Mouse (Mus musculus): ENCODE data around the gene Fuom. TPM values are rescaled to one million over a fixed set of nuclear protein-coding genes. Genes with fewer than 3 reads are reported as not detected.
A peak's percentile ranks its signal among the peaks of the same experiment; 100 is the strongest.

The Fuom gene
- polyA plus RNA-seq, 1 experiment = 31.6 TPM

GRCm38 (mm10) chr7:140126022-140126350 is 23.7 kb upstream of the Fuom start:
- peaks cover 65% of the 10 kb centered on the region for H3K4me1 ChIP-seq

GRCm38 (mm10) chr7:140125278-140126021 is 23.2 kb upstream of the Fuom start:
- H3K36me3 ChIP-seq (replicated peaks; ENCODE audit: low read length) = peaks cover 19% of the 10 kb centered on the region
- H3K9me3 ChIP-seq = no peaks in the 10 kb centered on the region
- H3K27me3 ChIP-seq (replicated peaks) = no peaks in the 10 kb centered on the region
- peaks cover 68% of the 10 kb centered on the region for H3K4me1 ChIP-seq
- peak overlapping the region; percentile 94 for H3K4me3 ChIP-seq (replicated peaks)
- TF ChIP-seq FLI1 (IDR thresholded peaks at IDR 0.05; ENCODE audit: low read length) (no peak), GATA1 (IDR thresholded peaks at IDR 0.05; ENCODE audit: borderline replicate concordance, low read length) (no peak)

More at GRCm38 (mm10) chr7:140126022-140126350, 23.7 kb upstream of the Fuom start:
- Histone ChIP-seq H3K4me3 (replicated peaks) (peak overlapping the region; percentile 94), H3K36me3 (replicated peaks; ENCODE audit: low read length) (peaks cover 23% of the 10 kb centered on the region), H3K9me3 (no peaks in the 10 kb centered on the region), H3K27me3 (replicated peaks) (no peaks in the 10 kb centered on the region)
- TF ChIP-seq FLI1 (IDR thresholded peaks at IDR 0.05; ENCODE audit: low read length) (no peak), GATA1 (IDR thresholded peaks at IDR 0.05; ENCODE audit: borderline replicate concordance, low read length) (no peak)

- H3K36me3 ChIP-seq (replicated peaks; ENCODE audit: low read length) = peaks cover 8% of the 10 kb centered on the region
- H3K27me3 ChIP-seq (replicated peaks) = no peaks in the 10 kb centered on the region
- TF ChIP-seq FLI1 (IDR thresholded peaks at IDR 0.05; ENCODE audit: low read length) (no peak), GATA1 (IDR thresholded peaks at IDR 0.05; ENCODE audit: borderline replicate concordance, low read length) (no peak)
- no peak overlapping the region for H3K4me3 ChIP-seq (replicated peaks)
- peaks cover 71% of the 10 kb centered on the region for H3K4me1 ChIP-seq
- no peaks in the 10 kb centered on the region for H3K9me3 ChIP-seq
Measured at GRCm38 (mm10) chr7:140124382-140124781, 22.1 kb upstream of the Fuom start.

GRCm38 (mm10) chr7:140122765-140123164 is 20.5 kb upstream of the Fuom start:
- TF ChIP-seq GATA1 (IDR thresholded peaks at IDR 0.05; ENCODE audit: borderline replicate concordance, low read length) = no peak
- no peak for TF ChIP-seq FLI1 (IDR thresholded peaks at IDR 0.05; ENCODE audit: low read length)
- Histone ChIP-seq H3K27me3 (replicated peaks) (no peaks in the 10 kb centered on the region), H3K36me3 (replicated peaks; ENCODE audit: low read length) (no peaks in the 10 kb centered on the region), H3K4me3 (replicated peaks) (no peak overlapping the region), H3K4me1 (peaks cover 65% of the 10 kb centered on the region), H3K9me3 (no peaks in the 10 kb centered on the region)

GRCm38 (mm10) chr7:140121338-140121910 is 19.2 kb upstream of the Fuom start:
- H3K36me3 ChIP-seq (replicated peaks; ENCODE audit: low read length) = no peaks in the 10 kb centered on the region
- H3K4me1 ChIP-seq = peaks cover 63% of the 10 kb centered on the region
- no peaks in the 10 kb centered on the region for H3K27me3 ChIP-seq (replicated peaks)
- TF ChIP-seq FLI1 (IDR thresholded peaks at IDR 0.05; ENCODE audit: low read length) = no peak
- TF ChIP-seq GATA1 (IDR thresholded peaks at IDR 0.05; ENCODE audit: borderline replicate concordance, low read length) = no peak
- H3K4me3 ChIP-seq (replicated peaks) = peak overlapping the region; percentile 64
- no peaks in the 10 kb centered on the region for H3K9me3 ChIP-seq

- TF ChIP-seq FLI1 (IDR thresholded peaks at IDR 0.05; ENCODE audit: low read length) (no peak), GATA1 (IDR thresholded peaks at IDR 0.05; ENCODE audit: borderline replicate concordance, low read length) (no peak)
- H3K4me1 ChIP-seq = peaks cover 62% of the 10 kb centered on the region
- H3K36me3 ChIP-seq (replicated peaks; ENCODE audit: low read length) = no peaks in the 10 kb centered on the region
- no peaks in the 10 kb centered on the region for H3K27me3 ChIP-seq (replicated peaks)
- H3K9me3 ChIP-seq = no peaks in the 10 kb centered on the region
- H3K4me3 ChIP-seq (replicated peaks) = no peak overlapping the region
Measured at GRCm38 (mm10) chr7:140120484-140120883, 18.2 kb upstream of the Fuom start.

- peak within 1 kb of the TSS; percentile 94 for H3K4me3 ChIP-seq (replicated peaks)
- H3K4me1 ChIP-seq = peaks cover 37% of the 10 kb centered on the region
- no peak for TF ChIP-seq GATA1 (IDR thresholded peaks at IDR 0.05; ENCODE audit: borderline replicate concordance, low read length)
- no peak for TF ChIP-seq FLI1 (IDR thresholded peaks at IDR 0.05; ENCODE audit: low read length)
- no peaks in the 10 kb centered on the region for H3K9me3 ChIP-seq
- H3K36me3 ChIP-seq (replicated peaks; ENCODE audit: low read length) = peaks cover 15% of the 10 kb centered on the region
- no peaks in the 10 kb centered on the region for H3K27me3 ChIP-seq (replicated peaks)
Measured at GRCm38 (mm10) chr7:140116329-140117054, 14.3 kb upstream of the Fuom start, which contains the start of gene Echs1. Gene Echs1, minus strand, starts transcription at chr7:140116476.

GRCm38 (mm10) chr7:140115583-140116328 is 13.5 kb upstream of the Fuom start, which contains the start of gene Paox:
Gene Paox, plus strand, starts transcription at chr7:140115799.
- H3K36me3 ChIP-seq (replicated peaks; ENCODE audit: low read length) = peaks cover 22% of the 10 kb centered on the region
- peaks cover 35% of the 10 kb centered on the region for H3K4me1 ChIP-seq
- H3K9me3 ChIP-seq = no peaks in the 10 kb centered on the region
- H3K4me3 ChIP-seq (replicated peaks) = peak within 1 kb of the TSS; percentile 94
- TF ChIP-seq FLI1 (IDR thresholded peaks at IDR 0.05; ENCODE audit: low read length) (no peak), GATA1 (IDR thresholded peaks at IDR 0.05; ENCODE audit: borderline replicate concordance, low read length) (no peak)
- no peaks in the 10 kb centered on the region for H3K27me3 ChIP-seq (replicated peaks)

GRCm38 (mm10) chr7:140111943-140112342 is 9.7 kb upstream of the Fuom start:
- Histone ChIP-seq H3K36me3 (replicated peaks; ENCODE audit: low read length) (peaks cover 60% of the 10 kb centered on the region), H3K4me1 (peaks cover 24% of the 10 kb centered on the region), H3K27me3 (replicated peaks) (no peaks in the 10 kb centered on the region), H3K4me3 (replicated peaks) (no peak overlapping the region), H3K9me3 (no peaks in the 10 kb centered on the region)
- no peak for TF ChIP-seq FLI1 (IDR thresholded peaks at IDR 0.05; ENCODE audit: low read length)
- TF ChIP-seq GATA1 (IDR thresholded peaks at IDR 0.05; ENCODE audit: borderline replicate concordance, low read length) = no peak
